Mouse (Mus musculus) left cerebral cortex, postnatal 36 days (tissue): Measurements from ENCODE around the gene Ndufaf1. TPM values are rescaled to one million over a fixed set of nuclear protein-coding genes. Genes with fewer than 3 reads are reported as not detected.
"Not testable (repeated sequence)": the region's sequence is repeated elsewhere in the genome, so short reads cannot be mapped to it uniquely, and the experiment has no call there.

Source experiments
- DNase-seq, 2 experiments: peaks; one replicate each; pipeline ENCODE4 v3.0.0; 2021 to 2022; ENCODE audit warnings: low spot score in 2 of 2, mixed read lengths in 1 of 2
- intact Hi-C: fragments of 180-260 bp; cut with DNase I; formaldehyde crosslinking; loops from one replicate; pipeline ENCODE4 v1.15.1; 2025
- total RNA-seq, 2 experiments: library from RNA; stranded (reverse); gene quantifications; 2 replicates each; pipeline ENCODE4 v1.2.3; 2021

Ndufaf1 gene
- total RNA-seq, 2 experiments from 2014 or later = 28.4 to 29.3 TPM

DNA sequence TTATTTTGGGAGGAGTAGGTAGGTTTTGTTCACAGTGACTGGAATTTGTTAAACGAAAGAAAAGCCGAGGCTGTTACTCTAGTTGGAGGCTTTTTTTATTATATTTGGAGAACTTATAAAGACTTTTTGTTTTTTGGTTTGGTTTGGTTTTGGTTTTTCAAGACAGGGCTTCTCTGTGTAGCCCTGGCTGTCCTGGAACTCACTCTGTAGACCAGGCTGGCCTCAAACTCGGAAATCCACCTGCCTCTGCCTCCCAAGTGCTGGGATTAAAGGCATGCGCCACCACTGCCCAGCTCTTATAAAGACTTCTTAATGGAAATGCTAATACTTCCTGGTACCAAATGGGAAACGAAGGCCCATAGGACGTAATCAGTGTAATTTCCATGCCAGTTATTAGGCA, 43.6 kb downstream of the Ndufaf1 start:
- DNase-seq, intact Hi-C loops: not testable (repeated sequence)

- intact Hi-C loops = no loop called here
- peak; percentile 89 to 91 for DNase-seq
Measured at GRCm38 (mm10) chr2:119618199-119618982, 44.2 kb downstream of the Ndufaf1 start, which contains the start of the genes Nusap1 and Oip5. Gene Nusap1 (plus strand): TSS chr2:119618298. Gene Oip5 (minus strand): TSS chr2:119618469.

- DNase-seq = no peak
- intact Hi-C loops = no loop called here
Measured at GRCm38 (mm10) chr2:119617841-119618198, 44.8 kb downstream of the Ndufaf1 start.

- intact Hi-C loops = no loop called here
- no peak for DNase-seq
Measured at GRCm38 (mm10) chr2:119607023-119607422, 55.6 kb downstream of the Ndufaf1 start.

Other genes starting within 250 kb of the Ndufaf1 start
- 10 to 100 TPM; 19.8 to 23.3 TPM for gene Ino80, start 185.1 kb downstream of the Ndufaf1 start, total RNA-seq
- under 1 TPM; 0.48 to 0.91 TPM for gene Exd1, start 115.2 kb downstream of the Ndufaf1 start, total RNA-seq
- 100 to 1,000 TPM; 168 to 175 TPM for gene Chp1, start 115.1 kb downstream of the Ndufaf1 start, total RNA-seq
- gene Nusap1, start 44.5 kb downstream of the Ndufaf1 start, total RNA-seq = under 1 TPM; 0.39 to 0.62 TPM
- gene Oip5, start 44.4 kb downstream of the Ndufaf1 start, total RNA-seq = 1 to 10 TPM; 1.6 to 1.7 TPM
- 10 to 100 TPM; 57.8 to 62.8 TPM for gene Rtf1, start 12.2 kb upstream of the Ndufaf1 start, total RNA-seq
- 100 to 1,000 TPM; 199 to 221 TPM for gene Itpka, start 79.5 kb upstream of the Ndufaf1 start, total RNA-seq
- gene Ltk, start 97.6 kb upstream of the Ndufaf1 start, total RNA-seq = 10 to 100 TPM; 18.8 to 23.4 TPM
- 10 to 100 TPM; 19.4 to 20.6 TPM for gene Rpap1, start 124.7 kb upstream of the Ndufaf1 start, total RNA-seq
- gene Tyro3, start 134.9 kb upstream of the Ndufaf1 start, total RNA-seq = 100 to 1,000 TPM; 191 to 198 TPM
- gene Mga, start 234.4 kb upstream of the Ndufaf1 start, total RNA-seq = 10 to 100 TPM; 56.2 to 74.1 TPM